Mouse (Mus musculus): ENCODE measurements around the gene Gm4969.

DNA sequence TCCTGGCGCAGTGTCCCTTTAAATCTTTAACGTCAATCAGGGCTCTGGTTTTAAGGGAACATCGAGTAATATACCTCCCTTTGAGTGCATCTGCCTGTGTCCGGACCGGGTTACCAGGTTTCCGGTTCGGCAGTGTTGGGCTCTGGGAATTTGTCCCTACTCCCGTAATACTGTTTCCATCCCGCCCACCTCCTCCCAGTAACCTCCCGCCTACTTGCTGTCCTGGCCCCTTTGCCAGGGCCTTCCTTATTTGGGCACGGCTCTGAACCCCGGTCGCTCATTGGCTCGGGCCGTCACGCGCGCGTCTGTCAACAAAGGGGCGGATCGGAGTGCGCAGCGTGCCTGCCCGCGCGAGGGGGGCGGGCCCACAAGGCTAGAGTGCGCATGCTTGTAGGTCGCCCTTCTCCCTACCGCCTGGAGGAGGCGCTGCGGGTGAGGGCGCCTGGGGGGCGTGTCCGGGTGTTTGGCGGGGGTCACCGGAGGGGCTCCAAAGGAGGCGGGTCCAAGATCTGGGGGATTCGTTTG, 13.2 kb upstream of the Gm4969 start:
- TF ChIP-seq GATA1 (IDR thresholded peaks at IDR 0.05; ENCODE audit: borderline replicate concordance, low read length) (no peak), FLI1 (IDR thresholded peaks at IDR 0.05; ENCODE audit: low read length) (0 out of 2 replicates have a peak, but pooled peaks have one; percentile 40)

All from megakaryocyte, embryonic 14.5 days (primary cell).